Mouse (Mus musculus) stomach, postnatal 0 days (tissue): Measurements from ENCODE around the gene Vdr. TPM values are rescaled to one million over a fixed set of nuclear protein-coding genes. Genes with fewer than 3 reads are reported as not detected.

Experiments used
- ATAC-seq: fragments of 200-750 bp; cut with Nextera tagmentation; 2 replicates; pipeline ENCODE4 v1.8.0; 2017; ENCODE audit not compliant: low FRiP score, low TSS enrichment
- DNase-seq: peaks from one replicate; pipeline ENCODE4 v3.0.0-alpha.2; 2016; ENCODE audit warnings: low spot score
- H3K27ac ChIP-seq: fragments of 300-500 bp; sonication (generic); replicated peaks from 2 replicates; pipeline ENCODE4 v1.5.1; 2014; ENCODE audit warnings: mild to moderate bottlenecking, control low read depth
- H3K27me3 ChIP-seq: fragments of 300-500 bp; sonication (generic); 2 replicates; pipeline ENCODE4 v1.6.1; 2014; ENCODE audit warnings: low read length; ENCODE audit not compliant: control insufficient read depth, insufficient read depth
- H3K36me3 ChIP-seq: fragments of 300-500 bp; sonication (generic); 2 replicates; pipeline ENCODE4 v1.6.1; 2014; ENCODE audit warnings: low read length, mixed read lengths; ENCODE audit not compliant: control insufficient read depth, insufficient read depth
- H3K4me1 ChIP-seq: fragments of 300-500 bp; sonication (generic); replicated peaks from 2 replicates; pipeline ENCODE4 v1.6.1; 2014; ENCODE audit warnings: antibody characterized with exemption; ENCODE audit not compliant: control insufficient read depth, insufficient read depth
- H3K4me2 ChIP-seq: fragments of 300-500 bp; sonication (generic); replicated peaks from 2 replicates; pipeline ENCODE4 v1.6.1; 2014; ENCODE audit warnings: low read depth, mild to moderate bottlenecking, control low read depth, moderate library complexity
- H3K4me3 ChIP-seq: fragments of 300-500 bp; sonication (generic); 2 replicates; pipeline ENCODE4 v1.5.1; 2014; ENCODE audit warnings: low read depth, low read length, control low read depth
- H3K9ac ChIP-seq: fragments of 300-500 bp; sonication (generic); 2 replicates; pipeline ENCODE4 v1.6.1; 2014; ENCODE audit warnings: mild to moderate bottlenecking, low read length, control low read depth, mixed read lengths
- H3K9me3 ChIP-seq: fragments of 300-500 bp; sonication (generic); 2 replicates; pipeline ENCODE4 v1.6.1; 2016; ENCODE audit warnings: low read length; ENCODE audit not compliant: control insufficient read depth
- CTCF ChIP-seq: IDR thresholded peaks from 2 replicates; pipeline ENCODE4 v1.5.1; 2016; ENCODE audit warnings: antibody characterized with exemption, low read depth, mild to moderate bottlenecking, moderate library complexity
- EP300 ChIP-seq: optimal IDR thresholded peaks from 2 replicates; pipeline ENCODE3; 2016; ENCODE audit warnings: antibody characterized with exemption
- WGBS: fragments of 180-500 bp; shearing (Covaris S2); extraction: QIAGEN DNeasy Blood & Tissue Kit; methylation state at CpG from one replicate; pipeline ENCODE4 v1.1.7; 2014; 5-methylcytosine and 5-hydroxymethylcytosine counted together
- polyA plus RNA-seq: library from polyadenylated mRNA; unstranded; fragments of >200 nt; fragmentation: Nextera tagmentation; extraction: Ambion mirVana; gene quantifications from 2 replicates; pipeline ENCODE4 v1.2.1, GENCODE M21; 2015

Vdr gene
- polyA plus RNA-seq, 1 experiment from 2014 or later: 1.4 TPM

GRCm38 (mm10) chr15:97839012-97839411 is 71.4 kb downstream of the Vdr start:
- no peak for ATAC-seq
- Histone ChIP-seq H3K9me3 (no peaks in the 10 kb centered on the region), H3K4me2 (no peak overlapping the region), H3K4me3 (no peak overlapping the region), H3K27ac (peak overlapping the region; percentile 73; the same call in 1 of the 2 replicates), H3K27me3 (no peaks in the 10 kb centered on the region), H3K9ac (no peak overlapping the region), H3K36me3 (no peaks in the 10 kb centered on the region), H3K4me1 (peaks cover 17% of the 10 kb centered on the region)
- DNase-seq: no peak
- WGBS: 94% methylated on average over 2 of the region's 2 CpGs
- no peak for TF ChIP-seq EP300
- no peak for TF ChIP-seq CTCF

GRCm38 (mm10) chr15:97838395-97838794 is 72.0 kb downstream of the Vdr start:
- Histone ChIP-seq H3K4me1 (peaks cover 17% of the 10 kb centered on the region), H3K4me2 (no peak overlapping the region), H3K9me3 (no peaks in the 10 kb centered on the region), H3K9ac (no peak overlapping the region), H3K4me3 (no peak overlapping the region), H3K36me3 (no peaks in the 10 kb centered on the region), H3K27me3 (no peaks in the 10 kb centered on the region), H3K27ac (peak overlapping the region; percentile 45; the same call in 1 of the 2 replicates)
- DNase-seq (no peak), ATAC-seq (no peak)
- no peak for TF ChIP-seq CTCF
- no peak for TF ChIP-seq EP300
- WGBS: 81% methylated on average over 4 of the region's 4 CpGs

- H3K27ac ChIP-seq: peak overlapping the region; percentile 56
- WGBS: 10% methylated on average over 8 of the region's 8 CpGs
- ATAC-seq: peak; percentile 51
These were observed 72.9 kb downstream of the Vdr start for GRCm38 (mm10) chr15:97837491-97838061.

GRCm38 (mm10) chr15:97836894-97837247 is 73.6 kb downstream of the Vdr start:
- ATAC-seq: no peak
- Histone ChIP-seq H3K4me1 (peaks cover 17% of the 10 kb centered on the region), H3K4me2 (no peak overlapping the region), H3K36me3 (no peaks in the 10 kb centered on the region), H3K9me3 (no peaks in the 10 kb centered on the region), H3K27ac (peak overlapping the region; percentile 14), H3K4me3 (no peak overlapping the region), H3K27me3 (no peaks in the 10 kb centered on the region), H3K9ac (no peak overlapping the region)
- TF ChIP-seq EP300 (no peak), CTCF (no peak)
- WGBS: 40% methylated on average over 8 of the region's 8 CpGs
- DNase-seq: no peak

More at GRCm38 (mm10) chr15:97837491-97838061, 72.9 kb downstream of the Vdr start:
- Histone ChIP-seq H3K4me2 (no peak overlapping the region), H3K9ac (no peak overlapping the region), H3K9me3 (no peaks in the 10 kb centered on the region), H3K4me3 (no peak overlapping the region), H3K36me3 (no peaks in the 10 kb centered on the region), H3K27me3 (no peaks in the 10 kb centered on the region), H3K4me1 (peaks cover 17% of the 10 kb centered on the region)
- peak; percentile 56 for DNase-seq
- TF ChIP-seq EP300 (no peak), CTCF (no peak)

- TF ChIP-seq EP300 (no peak), CTCF (no peak)
- 60% methylated on average over 17 of the region's 17 CpGs for WGBS
- Histone ChIP-seq H3K4me2 (no peak overlapping the region), H3K27me3 (no peaks in the 10 kb centered on the region), H3K9ac (no peak overlapping the region), H3K4me1 (peaks cover 17% of the 10 kb centered on the region), H3K36me3 (no peaks in the 10 kb centered on the region), H3K9me3 (no peaks in the 10 kb centered on the region), H3K27ac (peak overlapping the region; percentile 14), H3K4me3 (no peak overlapping the region)
- no peak for DNase-seq
- no peak for ATAC-seq
These were observed 74.1 kb downstream of the Vdr start for GRCm38 (mm10) chr15:97836153-97836893.
